Mouse (Mus musculus) CH12.LX (cell line): ENCODE measurements around the gene Flad1. TPM values are rescaled to one million over a fixed set of nuclear protein-coding genes. Genes with fewer than 3 reads are reported as not detected.

Source experiments
- DNase-seq: peaks from one replicate; pipeline ENCODE4 v3.0.0-alpha.2; 2013; ENCODE audit errors: extremely low read depth
- H3K27ac ChIP-seq: 2 replicates; pipeline ENCODE4 v1.5.1; 2012; ENCODE audit warnings: low read depth, mild to moderate bottlenecking, control low read depth, moderate library complexity; ENCODE audit not compliant: insufficient read depth
- H3K27me3 ChIP-seq: replicated peaks from 2 replicates; pipeline ENCODE3; 2012; ENCODE audit warnings: inconsistent platforms
- H3K36me3 ChIP-seq, 2 experiments: replicated peaks in 1 of 2; 2 replicates each; pipeline versions ENCODE3 to v1.6.1; 2012; ENCODE audit warnings: inconsistent platforms in 1 of 2, low read length in 1 of 2, mild to moderate bottlenecking in 1 of 2, mixed read lengths in 1 of 2, moderate library complexity in 1 of 2; ENCODE audit not compliant: control insufficient read depth in 1 of 2, insufficient read depth in 1 of 2
- H3K4me1 ChIP-seq, 2 experiments: 2 replicates each; pipeline ENCODE4 v1.6.1; 2012; ENCODE audit warnings: inconsistent platforms in 1 of 2, moderate library complexity in 1 of 2; ENCODE audit not compliant: insufficient read depth in 2 of 2, control insufficient read depth in 1 of 2
- H3K4me2 ChIP-seq: 2 replicates; pipeline ENCODE4 v1.6.1; 2012; ENCODE audit warnings: low read depth, mild to moderate bottlenecking, control low read depth; ENCODE audit not compliant: poor library complexity, insufficient read depth, severe bottlenecking
- H3K4me3 ChIP-seq, 3 experiments: fragments of 150-350 bp in 1 of 3; sonication (generic) in 1 of 3; replicated peaks in 1 of 3; 2 replicates each; pipeline versions ENCODE3 to v1.5.1; 2011 to 2012; ENCODE audit warnings: low read depth in 2 of 3, low read length in 2 of 3, mild to moderate bottlenecking in 2 of 3, moderate library complexity in 2 of 3, control low read depth in 1 of 3, improper control_type of control experiment in 1 of 3, inconsistent platforms in 1 of 3, mixed read lengths in 1 of 3; ENCODE audit not compliant: poor library complexity in 1 of 3
- H3K79me2 ChIP-seq: replicated peaks from 2 replicates; pipeline ENCODE4 v1.6.1; 2012; ENCODE audit warnings: mild to moderate bottlenecking, moderate library complexity; ENCODE audit not compliant: control insufficient read depth, poor library complexity, insufficient read depth, severe bottlenecking; ENCODE audit errors: extremely low read depth
- H3K9ac ChIP-seq: 2 replicates; pipeline ENCODE4 v1.6.1; 2012; ENCODE audit warnings: low read depth, mild to moderate bottlenecking, control low read depth, moderate library complexity; ENCODE audit not compliant: insufficient read depth
- H3K9me3 ChIP-seq: replicated peaks from 2 replicates; pipeline ENCODE3; 2012; ENCODE audit warnings: low read length, inconsistent platforms, mixed read lengths
- CHD1 ChIP-seq: IDR thresholded peaks from 2 replicates; pipeline ENCODE4 v1.6.1; 2012; ENCODE audit warnings: low read depth, low read length, improper control_type of control experiment, inconsistent platforms
- CHD2 ChIP-seq: IDR thresholded peaks from 2 replicates; pipeline ENCODE4 v1.6.1; 2011; ENCODE audit warnings: low read length, improper control_type of control experiment
- E2F4 ChIP-seq: IDR thresholded peaks from 2 replicates; pipeline ENCODE4 v1.6.1; 2011; ENCODE audit warnings: low read depth, low read length, improper control_type of control experiment; ENCODE audit not compliant: insufficient replicate concordance
- ELF1 ChIP-seq: IDR thresholded peaks from 2 replicates; pipeline ENCODE4 v1.6.1; 2014; ENCODE audit warnings: low read depth, mild to moderate bottlenecking, inconsistent platforms, low read length, improper control_type of control experiment
- EP300 ChIP-seq: IDR thresholded peaks from 2 replicates; pipeline ENCODE4 v1.6.1; 2011; ENCODE audit warnings: low read length, improper control_type of control experiment
- ETS1 ChIP-seq: conservative IDR thresholded peaks from 2 replicates; pipeline ENCODE4 v1.6.1; 2012; ENCODE audit warnings: low read depth, mild to moderate bottlenecking, inconsistent platforms, low read length, improper control_type of control experiment, moderate library complexity
- GABPA ChIP-seq: IDR thresholded peaks from 2 replicates; pipeline ENCODE4 v1.6.1; 2012; ENCODE audit warnings: low read depth, low read length, improper control_type of control experiment, inconsistent platforms; ENCODE audit not compliant: insufficient replicate concordance
- HCFC1 ChIP-seq: IDR thresholded peaks from 2 replicates; pipeline ENCODE4 v1.6.1; 2012; ENCODE audit warnings: low read depth, mild to moderate bottlenecking, inconsistent platforms, low read length, improper control_type of control experiment
- JUND ChIP-seq: conservative IDR thresholded peaks from 2 replicates; pipeline ENCODE4 v1.6.1; 2011; ENCODE audit warnings: low read depth, low read length, improper control_type of control experiment
- KAT2A ChIP-seq: IDR thresholded peaks from 2 replicates; pipeline ENCODE4 v1.6.1; 2012; ENCODE audit warnings: low read length, improper control_type of control experiment, inconsistent platforms; ENCODE audit not compliant: insufficient replicate concordance
- MAX ChIP-seq: IDR thresholded peaks from 2 replicates; pipeline ENCODE4 v1.6.1; 2011; ENCODE audit warnings: low read length, improper control_type of control experiment
- MEF2A ChIP-seq: IDR thresholded peaks from 2 replicates; pipeline ENCODE4 v1.6.1; 2014; ENCODE audit warnings: low read depth, mild to moderate bottlenecking, inconsistent platforms, low read length, improper control_type of control experiment, borderline replicate concordance
- MXI1 ChIP-seq: IDR thresholded peaks from 2 replicates; pipeline ENCODE4 v1.6.1; 2011; ENCODE audit warnings: mild to moderate bottlenecking, low read depth, low read length, improper control_type of control experiment
- MYC ChIP-seq: IDR thresholded peaks from 2 replicates; pipeline ENCODE4 v1.6.1; 2011; ENCODE audit warnings: low read depth, mild to moderate bottlenecking, improper control_type of control experiment, low read length
- NELFE ChIP-seq: IDR thresholded peaks from 2 replicates; pipeline ENCODE4 v1.6.1; 2011; ENCODE audit warnings: low read depth, low read length, improper control_type of control experiment
- NRF1 ChIP-seq: IDR thresholded peaks from 2 replicates; pipeline ENCODE4 v1.6.1; 2014; ENCODE audit warnings: low read depth, mild to moderate bottlenecking, inconsistent platforms, low read length, improper control_type of control experiment, moderate library complexity
- PAX5 ChIP-seq: IDR thresholded peaks from 2 replicates; pipeline ENCODE4 v1.6.1; 2012; ENCODE audit warnings: low read length, inconsistent platforms, mixed read lengths
- POLR2A ChIP-seq: IDR thresholded peaks from 2 replicates; pipeline ENCODE4 v1.6.1; 2011; ENCODE audit warnings: low read depth, mild to moderate bottlenecking, improper control_type of control experiment, low read length
- POLR2AphosphoS2 ChIP-seq: IDR thresholded peaks from 2 replicates; pipeline ENCODE4 v1.6.1; 2011; ENCODE audit warnings: low read depth, low read length, improper control_type of control experiment
- SMC3 ChIP-seq: IDR thresholded peaks from 2 replicates; pipeline ENCODE4 v1.6.1; 2011; ENCODE audit warnings: low read depth, low read length, improper control_type of control experiment
- TCF12 ChIP-seq: IDR thresholded peaks from 2 replicates; pipeline ENCODE4 v1.6.1; 2014; ENCODE audit warnings: low read depth, mild to moderate bottlenecking, inconsistent platforms, low read length, improper control_type of control experiment
- UBTF ChIP-seq: IDR thresholded peaks from 2 replicates; pipeline ENCODE4 v1.6.1; 2012; ENCODE audit warnings: low read depth, mild to moderate bottlenecking, inconsistent platforms, low read length, improper control_type of control experiment, moderate library complexity
- ZC3H11A ChIP-seq: IDR thresholded peaks from 2 replicates; pipeline ENCODE4 v1.6.1; 2012; ENCODE audit warnings: low read depth, mild to moderate bottlenecking, inconsistent platforms, low read length, improper control_type of control experiment
- ZMIZ1 ChIP-seq: IDR thresholded peaks from 2 replicates; pipeline ENCODE4 v1.6.1; 2012; ENCODE audit warnings: low read depth, mild to moderate bottlenecking, inconsistent platforms, low read length, improper control_type of control experiment
- ZNF384 ChIP-seq: IDR thresholded peaks from 2 replicates; pipeline ENCODE4 v1.6.1; 2012; ENCODE audit warnings: low read depth, low read length, improper control_type of control experiment, inconsistent platforms
- dilution Hi-C: fragments of 300-500 bp; cut with MboI; formaldehyde crosslinking; loops from 2 replicates; pipeline ENCODE4 v1.14.3; 2020; ENCODE audit warnings: low sequenced_read_pairs; ENCODE audit not compliant: extremely low pct_unique_long_range_greater_than_20kb, extremely low pct_ligation_motif_present
- in situ Hi-C: fragments of 300-500 bp; cut with MboI; formaldehyde crosslinking; loops from 3 replicates; pipeline ENCODE4 v1.14.3; 2019; ENCODE audit warnings: low sequenced_read_pairs, low pct_ligation_motif_present, low pct_unique_long_range_greater_than_20kb, mixed read lengths
- polyA plus RNA-seq: library from polyadenylated mRNA; unstranded; fragments of >175 nt; gene quantifications from 2 replicates; pipeline ENCODE4 v1.2.1, GENCODE M21; 2012; ENCODE audit warnings: low read depth; ENCODE audit not compliant: insufficient read length
- total RNA-seq, 2 experiments: library from RNA; depleted of rRNA; stranded (reverse); fragments of 300-350 nt in 1 of 2; fragments of >200 nt in 1 of 2; gene quantifications; 2 replicates each; pipeline ENCODE4 v1.2.3; 2012 to 2014

Gene Flad1
- total and polyA plus RNA-seq, 3 experiments, result 26.0 to 31.1 (median 26.9) TPM

- TF ChIP-seq EP300 (no peak), JUND (no peak), KAT2A (no peak), ZMIZ1 (peak; percentile 33; the same call in 1 of the 2 replicates)
- TF ChIP-seq, all 38 proteins: peak for 14
Observed at GRCm38 (mm10) chr3:89393605-89394004, 18.1 kb downstream of the Flad1 start (continued).

GRCm38 (mm10) chr3:89392871-89393311 lies 18.8 kb downstream of the Flad1 start:
- in situ Hi-C loops, result no loop called here
- peak overlapping the region; percentile 99 for H3K27ac ChIP-seq
- H3K9me3 ChIP-seq, result no peaks in the 10 kb centered on the region
- peak overlapping the region; percentile 38 for H3K4me2 ChIP-seq
- dilution Hi-C loops, result no loop called here
- no peak for DNase-seq
- H3K4me3 ChIP-seq, result peak overlapping the region; percentile 62 to 86 (median 85)
- H3K79me2 ChIP-seq, result peaks cover 13% of the 10 kb centered on the region; the same call in 1 of the 2 replicates
- H3K9ac ChIP-seq, result peak overlapping the region; percentile 97
- H3K27me3 ChIP-seq, result no peaks in the 10 kb centered on the region
- TF ChIP-seq MYC, result no peak
- TF ChIP-seq TCF12, result 0 out of 2 replicates have a peak, but pooled peaks have one; percentile 4
- 0 out of 2 replicates have a peak, but pooled peaks have one; percentile 23 for TF ChIP-seq NELFE
- no peak for TF ChIP-seq CHD2
- TF ChIP-seq ZMIZ1, result peak; percentile 27; the same call in 1 of the 2 replicates
- TF ChIP-seq, all 38 proteins: peak for 3
- peaks cover 6 to 49% of the 10 kb centered on the region in 2 experiments for H3K4me1 ChIP-seq
- peaks cover 0 to 6% of the 10 kb centered on the region in 2 experiments for H3K36me3 ChIP-seq

- Histone ChIP-seq H3K27me3 (no peaks in the 10 kb centered on the region), H3K36me3 (peaks cover 0 to 4% of the 10 kb centered on the region in 2 experiments), H3K4me2 (peak overlapping the region; percentile 54), H3K9me3 (no peaks in the 10 kb centered on the region), H3K27ac (peak overlapping the region; percentile 99), H3K79me2 (peaks cover 23% of the 10 kb centered on the region; the same call in 1 of the 2 replicates), H3K9ac (peak overlapping the region; percentile 97), H3K4me3 (peak overlapping the region; percentile 60 to 86 (median 85)), H3K4me1 (peaks cover 6 to 50% of the 10 kb centered on the region in 2 experiments)
- DNase-seq, result peak; percentile 77
- in situ Hi-C loops, result no loop called here
- dilution Hi-C loops, result no loop called here
- TF ChIP-seq POLR2AphosphoS2 (no peak), ZMIZ1 (peak; percentile 65; the same call in 1 of the 2 replicates), E2F4 (no peak), ETS1 (peak; percentile 89), PAX5 (no peak), POLR2A (peak; percentile 38; the same call in 1 of the 2 replicates), NRF1 (peak; percentile 62), GABPA (no peak), UBTF (no peak), NELFE (0 out of 2 replicates have a peak, but pooled peaks have one; percentile 10), ELF1 (peak; percentile 85), MAX (peak; percentile 26; the same call in 1 of the 2 replicates), MYC (peak; percentile 26; the same call in 1 of the 2 replicates), SMC3 (no peak), CHD1 (no peak), MEF2A (0 out of 2 replicates have a peak, but pooled peaks have one; percentile 32), ZC3H11A (no peak), ZNF384 (no peak), HCFC1 (peak; percentile 64), KAT2A (peak; percentile 56; the same call in 1 of the 2 replicates), MXI1 (peak; percentile 82; the same call in 1 of the 2 replicates), JUND (no peak), TCF12 (peak; percentile 92), EP300 (peak; percentile 80)
Observed at GRCm38 (mm10) chr3:89391663-89392511, 19.8 kb downstream of the Flad1 start.
